Mouse (Mus musculus): ENCODE measurements around the gene Gm3460. TPM values are rescaled to one million over a fixed set of nuclear protein-coding genes. Genes with fewer than 3 reads are reported as not detected.
"Not testable (repeated sequence)": the region's sequence is repeated elsewhere in the genome, so short reads cannot be mapped to it uniquely, and the experiment has no call there.

Gene Gm3460
- 0.73 and 0.85 TPM in 2 replicates for polyA plus RNA-seq (2012; rRNA removed)

GRCm38 (mm10) chr14:6622318-6622717 lies at the start of gene Gm3460:
Gene Gm3460 (minus strand): TSS chr14:6622418.
- not testable (repeated sequence) for DNase-seq (ENCODE audit: low read depth)

GRCm38 (mm10) chr14:6606436-6606835 lies 15.8 kb downstream of the Gm3460 start:
- not testable (repeated sequence) for DNase-seq (ENCODE audit: low read depth)

GRCm38 (mm10) chr14:6605004-6605403 lies 17.2 kb downstream of the Gm3460 start:
- DNase-seq (ENCODE audit: low read depth), result peak; percentile 75
- peak; percentile 26; the same call in 1 of the 2 replicates for TF ChIP-seq CTCF (IDR thresholded peaks at IDR 0.05; ENCODE audit: borderline replicate concordance, extremely low read depth, insufficient read depth, insufficient read length)

GRCm38 (mm10) chr14:6604551-6604950 lies 17.7 kb downstream of the Gm3460 start:
- DNase-seq (ENCODE audit: low read depth), result peak; percentile 5

GRCm38 (mm10) chr14:6590513-6590912 lies 31.7 kb downstream of the Gm3460 start, which contains the start of gene Gm3629:
Gene Gm3629 (minus strand): TSS chr14:6590613.
- DNase-seq (ENCODE audit: low read depth), result not testable (repeated sequence)

Other genes starting within 250 kb of the Gm3460 start
- gene Gm16440, start 232.1 kb downstream of the Gm3460 start, polyA plus RNA-seq (2012; rRNA removed), result not detected in 2 replicates
- 5.3 and 6.8 TPM in 2 replicates for gene Gm3591, start 209.9 kb downstream of the Gm3460 start, polyA plus RNA-seq (2012; rRNA removed)
- gene Gm3594, start 177.8 kb downstream of the Gm3460 start, polyA plus RNA-seq (2012; rRNA removed), result not detected in 2 replicates
- gene Gm8356, start 85.1 kb downstream of the Gm3460 start, polyA plus RNA-seq (2012; rRNA removed), result not detected in 2 replicates
- gene Gm3629, start 31.8 kb downstream of the Gm3460 start, polyA plus RNA-seq (2012; rRNA removed), result 0.71 and 1.2 TPM in 2 replicates
- not detected in 2 replicates for gene Gm10251, start 61.8 kb upstream of the Gm3460 start, polyA plus RNA-seq (2012; rRNA removed)
- gene Gm8050, start 97.8 kb upstream of the Gm3460 start, polyA plus RNA-seq (2012; rRNA removed), result not detected in 2 replicates
- 26.3 and 26.5 TPM in 2 replicates for gene Gm3636, start 119.9 kb upstream of the Gm3460 start, polyA plus RNA-seq (2012; rRNA removed)
- gene Gm8362, start 152.0 kb upstream of the Gm3460 start, polyA plus RNA-seq (2012; rRNA removed), result 0.05 TPM in 1 of 2 replicates, not detected in the other
- not detected in 2 replicates for gene Gm3642, start 217.9 kb upstream of the Gm3460 start, polyA plus RNA-seq (2012; rRNA removed)

Data from brain, embryonic 14.5 days (tissue).